Mouse (Mus musculus): ENCODE results near the gene Herc1. TPM values are rescaled to one million over a fixed set of nuclear protein-coding genes. Genes with fewer than 3 reads are reported as not detected.

Gene Herc1
- polyA plus RNA-seq, 1 experiment from 2014 or later = 21.0 TPM

- Histone ChIP-seq H3K27me3 (no peaks in the 10 kb centered on the region), H3K4me3 (replicated peaks) (no peak overlapping the region), H3K9ac (no peak overlapping the region), H3K4me2 (no peak overlapping the region), H3K27ac (no peak overlapping the region), H3K36me3 (no peaks in the 10 kb centered on the region), H3K9me3 (replicated peaks) (no peaks in the 10 kb centered on the region), H3K4me1 (no peaks in the 10 kb centered on the region)
- WGBS = 30% methylated on average over 6 of the region's 6 CpGs
- ATAC-seq (replicated peaks; ENCODE audit: low FRiP score) = no peak
Observed at GRCm38 (mm10) chr9:66329474-66329873, 20.8 kb upstream of the Herc1 start.

GRCm38 (mm10) chr9:66330437-66330836, 19.8 kb upstream of the Herc1 start:
- no peak overlapping the region for H3K27ac ChIP-seq
- no peaks in the 10 kb centered on the region for H3K4me1 ChIP-seq
- H3K27me3 ChIP-seq = no peaks in the 10 kb centered on the region
- no peak overlapping the region for H3K9ac ChIP-seq
- no peaks in the 10 kb centered on the region for H3K36me3 ChIP-seq
- no peak overlapping the region for H3K4me3 ChIP-seq (replicated peaks)
- no peak overlapping the region for H3K4me2 ChIP-seq
- no peaks in the 10 kb centered on the region for H3K9me3 ChIP-seq (replicated peaks)
- no peak for ATAC-seq (replicated peaks; ENCODE audit: low FRiP score)
- 72% methylated on average over 3 of the region's 3 CpGs for WGBS

- Histone ChIP-seq H3K4me2 (no peak overlapping the region), H3K9ac (no peak overlapping the region), H3K27ac (no peak overlapping the region), H3K27me3 (no peaks in the 10 kb centered on the region), H3K4me1 (no peaks in the 10 kb centered on the region), H3K9me3 (replicated peaks) (no peaks in the 10 kb centered on the region), H3K36me3 (no peaks in the 10 kb centered on the region), H3K4me3 (replicated peaks) (no peak overlapping the region)
- no peak for ATAC-seq (replicated peaks; ENCODE audit: low FRiP score)
- 67% methylated on average over 2 of the region's 2 CpGs for WGBS
Observed at GRCm38 (mm10) chr9:66331548-66331947, 18.7 kb upstream of the Herc1 start.

- no peak for ATAC-seq (replicated peaks; ENCODE audit: low FRiP score)
- Histone ChIP-seq H3K36me3 (no peaks in the 10 kb centered on the region), H3K4me1 (no peaks in the 10 kb centered on the region), H3K27me3 (no peaks in the 10 kb centered on the region), H3K9me3 (replicated peaks) (no peaks in the 10 kb centered on the region), H3K27ac (no peak overlapping the region), H3K4me3 (replicated peaks) (no peak overlapping the region), H3K4me2 (no peak overlapping the region), H3K9ac (no peak overlapping the region)
- WGBS = 78% methylated on average over 2 of the region's 2 CpGs
Observed at GRCm38 (mm10) chr9:66332393-66332792, 17.9 kb upstream of the Herc1 start.

GRCm38 (mm10) chr9:66337280-66337679, 13.0 kb upstream of the Herc1 start:
- H3K4me2 ChIP-seq = no peak overlapping the region
- no peak overlapping the region for H3K27ac ChIP-seq
- ATAC-seq (replicated peaks; ENCODE audit: low FRiP score) = no peak
- H3K27me3 ChIP-seq = no peaks in the 10 kb centered on the region
- H3K9ac ChIP-seq = no peak overlapping the region
- no peak overlapping the region for H3K4me3 ChIP-seq (replicated peaks)
- no peaks in the 10 kb centered on the region for H3K9me3 ChIP-seq (replicated peaks)
- H3K36me3 ChIP-seq = no peaks in the 10 kb centered on the region
- no peaks in the 10 kb centered on the region for H3K4me1 ChIP-seq

- Histone ChIP-seq H3K4me1 (no peaks in the 10 kb centered on the region), H3K27ac (no peak overlapping the region), H3K9ac (no peak overlapping the region), H3K36me3 (no peaks in the 10 kb centered on the region), H3K9me3 (replicated peaks) (no peaks in the 10 kb centered on the region), H3K27me3 (no peaks in the 10 kb centered on the region), H3K4me3 (replicated peaks) (no peak overlapping the region), H3K4me2 (no peak overlapping the region)
- WGBS = 51% methylated on average over 3 of the region's 3 CpGs
- ATAC-seq (replicated peaks; ENCODE audit: low FRiP score) = no peak
Observed at GRCm38 (mm10) chr9:66338005-66338782, 12.1 kb upstream of the Herc1 start.

- Histone ChIP-seq H3K36me3 (no peaks in the 10 kb centered on the region), H3K4me1 (no peaks in the 10 kb centered on the region), H3K4me3 (replicated peaks) (no peak overlapping the region), H3K4me2 (no peak overlapping the region), H3K27me3 (no peaks in the 10 kb centered on the region), H3K9me3 (replicated peaks) (no peaks in the 10 kb centered on the region), H3K9ac (no peak overlapping the region), H3K27ac (no peak overlapping the region)
- 54% methylated on average over 1 of the region's 1 CpGs for WGBS
- no peak for ATAC-seq (replicated peaks; ENCODE audit: low FRiP score)
Observed at GRCm38 (mm10) chr9:66339714-66340113, 10.5 kb upstream of the Herc1 start.

GRCm38 (mm10) chr9:66340394-66341094, 9.7 kb upstream of the Herc1 start:
- no peaks in the 10 kb centered on the region for H3K36me3 ChIP-seq
- no peaks in the 10 kb centered on the region for H3K4me1 ChIP-seq
- 85% methylated on average over 3 of the region's 3 CpGs for WGBS
- H3K27ac ChIP-seq = no peak overlapping the region
- no peaks in the 10 kb centered on the region for H3K27me3 ChIP-seq
- H3K9me3 ChIP-seq (replicated peaks) = no peaks in the 10 kb centered on the region
- ATAC-seq (replicated peaks; ENCODE audit: low FRiP score) = no peak
- no peak overlapping the region for H3K4me3 ChIP-seq (replicated peaks)
- no peak overlapping the region for H3K4me2 ChIP-seq
- no peak overlapping the region for H3K9ac ChIP-seq

- H3K4me3 ChIP-seq (replicated peaks) = no peak overlapping the region
- H3K4me1 ChIP-seq = peaks cover 18% of the 10 kb centered on the region
- no peak overlapping the region for H3K27ac ChIP-seq
- H3K36me3 ChIP-seq = no peaks in the 10 kb centered on the region
- H3K4me2 ChIP-seq = no peak overlapping the region
- no peaks in the 10 kb centered on the region for H3K9me3 ChIP-seq (replicated peaks)
- no peak overlapping the region for H3K9ac ChIP-seq
- WGBS = 88% methylated on average over 7 of the region's 7 CpGs
- no peak for ATAC-seq (replicated peaks; ENCODE audit: low FRiP score)
- no peaks in the 10 kb centered on the region for H3K27me3 ChIP-seq
Observed at GRCm38 (mm10) chr9:66347405-66348035, 2.7 kb upstream of the Herc1 start.

- Histone ChIP-seq H3K4me1 (peaks cover 18% of the 10 kb centered on the region), H3K36me3 (no peaks in the 10 kb centered on the region), H3K4me2 (peak overlapping the region; percentile 80), H3K27ac (peak overlapping the region; percentile 97; the same call in 1 of the 2 replicates), H3K4me3 (replicated peaks) (peak overlapping the region; percentile 78), H3K27me3 (no peaks in the 10 kb centered on the region), H3K9ac (peak overlapping the region; percentile 87), H3K9me3 (replicated peaks) (no peaks in the 10 kb centered on the region)
- ATAC-seq (replicated peaks; ENCODE audit: low FRiP score) = no peak
- WGBS = 45% methylated on average over 8 of the region's 8 CpGs
Observed at GRCm38 (mm10) chr9:66349144-66349859, 948 bp upstream of the Herc1 start.

- no peaks in the 10 kb centered on the region for H3K27me3 ChIP-seq
- H3K9me3 ChIP-seq (replicated peaks) = no peaks in the 10 kb centered on the region
- 1% methylated on average over 32 of the region's 32 CpGs for WGBS
- H3K36me3 ChIP-seq = no peaks in the 10 kb centered on the region
- peak overlapping the region; percentile 97 for H3K27ac ChIP-seq
- peak; percentile 31 for ATAC-seq (replicated peaks; ENCODE audit: low FRiP score)
- peak overlapping the region; percentile 80 for H3K4me2 ChIP-seq
- peak overlapping the region; percentile 87 for H3K9ac ChIP-seq
- H3K4me1 ChIP-seq = peaks cover 18% of the 10 kb centered on the region
- H3K4me3 ChIP-seq (replicated peaks) = peak overlapping the region; percentile 78
Observed at GRCm38 (mm10) chr9:66350788-66351430, 659 bp downstream of the Herc1 start.

All from kidney, embryonic 15.5 days (tissue).